Mouse (Mus musculus) frontal cortex, postnatal 25 days (tissue): ENCODE results near the gene Ubqln5.

Source experiments
- DNase-seq, 2 experiments: peaks; one replicate each; pipeline ENCODE4 v3.0.0; 2022; ENCODE audit warnings: low spot score in 2 of 2

The Ubqln5 gene

DNA sequence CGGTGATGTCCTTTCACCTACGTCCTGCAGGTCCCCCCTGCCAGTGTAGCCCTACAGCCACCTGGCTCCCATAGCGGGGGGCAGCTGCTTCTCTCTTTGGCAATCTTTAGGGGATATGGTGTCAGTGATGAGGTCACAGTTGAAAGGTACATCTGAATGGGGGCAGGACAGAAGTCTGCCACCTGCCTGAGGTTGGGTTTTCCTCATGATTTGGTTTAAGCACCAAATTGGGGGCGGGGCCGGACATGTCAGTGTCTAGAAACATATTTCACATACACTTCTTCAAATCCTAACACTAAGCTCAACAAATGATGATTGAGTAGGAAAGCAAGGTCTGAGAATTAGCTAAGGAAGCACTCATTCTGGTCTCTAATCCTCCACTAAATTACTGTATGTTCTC is at the start of gene Ubqln5:
Gene Ubqln5, minus strand, starts transcription at position 101 of the 400 bp plus-strand sequence.
- no peak for DNase-seq

DNA sequence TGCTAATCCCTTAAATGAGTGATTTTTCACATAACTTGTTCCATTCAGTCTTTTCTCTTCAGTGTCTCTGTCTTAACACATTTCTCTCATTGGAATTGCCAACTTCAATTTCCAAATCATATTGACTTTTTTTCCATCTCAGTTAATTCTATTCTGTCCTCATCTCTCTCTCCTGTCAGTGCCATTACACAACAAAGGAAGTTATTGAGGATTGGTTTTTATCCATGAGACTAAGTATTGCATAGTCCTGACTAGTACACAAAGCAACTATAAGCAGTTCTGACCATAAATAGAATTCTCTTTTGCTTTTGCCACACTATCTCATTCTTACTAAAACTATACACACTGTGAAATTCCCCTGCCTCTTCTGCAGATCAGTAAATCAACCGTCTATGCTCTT is 49.4 kb upstream of the Ubqln5 start:
- DNase-seq = no peak

- no peak for DNase-seq
These were observed 48.9 kb upstream of the Ubqln5 start for GRCm38 (mm10) chr7:104178422-104179054.

GRCm38 (mm10) chr7:104175085-104175484 is 45.5 kb upstream of the Ubqln5 start:
- no peak for DNase-seq

DNA sequence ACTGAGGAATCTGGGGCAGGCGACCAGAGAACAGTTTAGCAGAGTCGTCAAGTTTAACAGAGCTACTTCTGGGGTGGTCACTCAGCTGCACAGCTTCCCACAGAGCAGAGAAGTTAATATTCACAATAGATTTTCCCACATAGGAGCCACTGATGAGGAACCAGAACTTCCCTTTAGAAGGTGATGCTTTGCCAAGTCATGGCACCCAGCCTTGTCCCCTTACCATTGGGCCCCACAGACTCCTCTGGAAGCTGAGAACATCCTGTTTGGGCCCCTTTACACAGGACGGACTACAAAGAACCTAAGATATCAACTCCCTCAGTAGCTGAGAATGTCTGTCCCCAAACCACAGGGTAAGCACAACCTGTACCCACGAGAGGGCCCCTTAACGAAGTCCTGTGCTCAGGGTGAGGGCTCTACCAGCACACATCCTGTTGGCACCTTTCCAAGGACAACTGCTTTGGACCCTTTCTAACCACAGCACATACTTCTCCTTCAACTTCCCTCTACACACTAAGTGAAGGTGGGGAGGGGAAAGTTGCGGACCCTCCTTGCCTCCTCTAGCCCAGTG is 40.1 kb upstream of the Ubqln5 start:
- no peak for DNase-seq

- no peak for DNase-seq
These were observed 37.5 kb upstream of the Ubqln5 start for GRCm38 (mm10) chr7:104167105-104167504.

DNA sequence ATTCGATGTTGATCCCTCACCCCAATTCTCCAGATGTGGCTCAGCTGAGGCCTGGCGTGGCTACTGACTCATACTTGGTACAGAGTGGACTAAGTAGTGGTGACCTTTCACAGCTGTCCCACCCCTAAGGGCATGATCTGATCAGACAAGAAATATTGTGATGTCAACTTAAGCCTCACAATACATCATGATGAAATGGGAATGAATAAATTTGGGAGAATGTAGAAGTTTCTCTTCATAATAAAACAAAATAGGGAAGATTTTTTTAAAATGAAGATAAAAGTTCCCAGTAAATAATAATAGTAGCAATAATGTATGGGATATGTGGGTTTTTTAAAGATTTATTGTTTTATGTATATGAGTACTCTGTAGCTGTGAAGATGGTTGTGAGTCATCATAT is 20.8 kb upstream of the Ubqln5 start, which contains the start of gene Ubqlnl:
Gene Ubqlnl, minus strand, starts transcription at position 101 of the 400 bp plus-strand sequence.
- DNase-seq = no peak

DNA sequence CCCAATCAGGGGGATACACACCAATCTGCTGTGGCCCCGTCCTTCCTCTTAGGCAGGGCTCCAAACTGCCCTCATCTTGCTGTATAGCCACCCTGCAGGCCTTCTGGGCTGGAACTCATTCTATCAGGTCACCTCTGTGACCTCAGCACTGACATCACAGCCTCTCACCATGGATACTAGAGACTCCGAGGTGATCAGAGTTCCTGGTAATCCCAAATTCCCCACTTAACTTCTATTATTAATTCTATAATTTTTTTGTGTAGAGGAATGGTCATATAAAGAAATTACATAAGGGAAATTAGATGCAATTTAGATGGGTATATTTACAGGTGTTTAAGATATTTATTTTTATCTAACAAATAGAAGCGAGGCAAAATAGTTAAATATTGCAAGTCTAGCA is 13.6 kb upstream of the Ubqln5 start, which contains the start of gene Ubqln3:
Gene Ubqln3, minus strand, starts transcription at position 101 of the 400 bp plus-strand sequence.
- DNase-seq = no peak

GRCm38 (mm10) chr7:104137305-104137704 is 7.7 kb upstream of the Ubqln5 start, which contains the start of gene Olfr643:
Gene Olfr643, minus strand, starts transcription at chr7:104137405.
- no peak for DNase-seq

DNA sequence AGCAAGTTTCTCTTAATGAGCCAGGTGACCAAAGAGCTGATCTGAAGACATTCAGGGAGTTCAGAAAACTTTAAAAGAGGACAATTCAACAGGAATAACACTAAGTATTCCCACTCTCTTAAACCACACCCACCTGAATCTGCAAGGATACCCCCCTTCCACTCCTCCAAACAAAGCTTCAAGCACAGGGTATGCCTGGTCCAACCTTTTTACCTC is 25.0 kb downstream of the Ubqln5 start, which contains the start of gene Olfr646:
Gene Olfr646, plus strand, starts transcription at position 117 of the 216 bp plus-strand sequence.
- no peak for DNase-seq

DNA sequence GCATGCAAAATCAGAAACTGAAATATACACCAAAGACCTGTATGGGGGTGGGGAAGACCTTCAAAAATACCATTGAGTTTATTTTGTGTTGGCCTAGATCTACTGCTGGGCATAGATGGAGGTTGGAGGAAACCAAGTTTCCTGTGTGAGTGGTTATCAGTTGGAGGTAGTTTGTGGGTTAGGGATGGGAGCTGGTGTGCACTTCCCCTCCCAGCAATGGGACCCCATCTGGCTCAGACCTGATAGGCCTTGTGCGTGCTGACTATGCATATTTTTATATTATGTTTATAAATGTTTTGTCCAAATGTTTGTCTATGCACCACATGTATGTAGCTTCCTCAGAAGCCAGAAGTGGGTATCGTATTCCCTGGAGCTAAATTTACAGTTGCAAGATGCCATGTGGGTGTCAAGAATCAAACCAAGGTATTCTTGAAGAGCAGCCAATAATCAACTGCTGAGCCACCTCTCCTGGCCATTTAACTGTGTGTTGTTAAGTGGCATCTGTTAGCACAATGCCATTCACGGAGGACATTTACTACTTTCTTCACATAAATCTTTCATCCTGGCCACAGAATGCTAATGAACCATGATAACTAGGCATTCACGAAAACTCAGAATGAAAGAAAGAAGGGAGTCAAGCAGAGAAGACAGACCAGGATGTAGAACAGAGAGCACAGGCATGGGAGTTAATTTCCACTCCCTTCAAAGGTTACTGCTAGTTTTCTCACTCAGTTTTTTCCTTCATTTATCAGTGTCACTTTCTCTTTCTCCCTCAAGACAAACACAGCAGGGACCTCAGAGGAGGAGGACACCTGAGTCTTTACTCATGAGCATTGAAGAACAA is 25.5 kb downstream of the Ubqln5 start:
- no peak for DNase-seq

GRCm38 (mm10) chr7:104085365-104085764 is 44.3 kb downstream of the Ubqln5 start, which contains the start of gene Olfr645:
Gene Olfr645, minus strand, starts transcription at chr7:104085465.
- DNase-seq = no peak
